Mouse (Mus musculus): ENCODE data around the gene Olfr312.

DNA sequence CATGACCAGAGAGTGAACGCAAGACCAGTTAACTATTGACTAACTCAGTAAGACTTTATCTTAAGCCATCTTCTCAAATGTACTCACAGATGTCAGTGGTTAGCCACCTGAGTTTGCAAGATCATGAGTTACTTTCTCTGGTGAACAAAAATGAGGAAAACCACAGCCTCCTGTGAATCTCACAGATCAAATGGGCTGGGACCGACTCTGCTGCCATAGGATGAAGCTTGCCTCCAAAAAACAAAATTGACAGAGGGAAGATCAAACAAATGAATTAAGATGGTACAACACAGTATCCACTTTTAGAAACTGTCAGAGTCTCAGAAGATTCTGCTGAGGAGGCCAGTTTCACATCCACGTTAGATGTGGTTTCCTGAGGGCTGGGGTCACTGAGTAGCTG is 727 bp downstream of the Olfr312 start:
- TF ChIP-seq CTCF (IDR thresholded peaks at IDR 0.05; ENCODE audit: extremely low read depth, insufficient read length, insufficient replicate concordance, low read depth, low read length) (no peak), POLR2A (IDR thresholded peaks at IDR 0.05; ENCODE audit: low read depth, low read length) (no peak)

All from small intestine, adult 2 months (tissue).